Mouse (Mus musculus): ENCODE data around the gene Pus10. TPM values are rescaled to one million over a fixed set of nuclear protein-coding genes. Genes with fewer than 3 reads are reported as not detected.
"Not testable (repeated sequence)": the region's sequence is repeated elsewhere in the genome, so short reads cannot be mapped to it uniquely, and the experiment has no call there.

The Pus10 gene
- total RNA-seq, 2 experiments from 2014 or later: 15.5 to 16.9 TPM

- Histone ChIP-seq H3K4me3 (no peak overlapping the region), H3K27ac (no peak overlapping the region)
- DNase-seq: no peak
- TF ChIP-seq CTCF (IDR thresholded peaks at IDR 0.05): no peak
- intact Hi-C loops (cut with DNase I): no loop called here
Observed at GRCm38 (mm10) chr11:23741386-23741785, 75.9 kb downstream of the Pus10 start.

GRCm38 (mm10) chr11:23744352-23744751 lies 78.9 kb downstream of the Pus10 start:
- no peak overlapping the region for H3K4me3 ChIP-seq
- DNase-seq: no peak
- no peak for TF ChIP-seq CTCF (IDR thresholded peaks at IDR 0.05)
- no peak overlapping the region for H3K27ac ChIP-seq
- intact Hi-C loops (cut with DNase I): no loop called here

- no peak for TF ChIP-seq CTCF (IDR thresholded peaks at IDR 0.05)
- no peak for DNase-seq
- Histone ChIP-seq H3K27ac (no peak overlapping the region), H3K4me3 (no peak overlapping the region)
- intact Hi-C loops (cut with DNase I): no loop called here
Observed at GRCm38 (mm10) chr11:23746102-23746501, 80.6 kb downstream of the Pus10 start.

- DNase-seq: no peak
- Histone ChIP-seq H3K27ac (no peak overlapping the region), H3K4me3 (no peak overlapping the region)
- TF ChIP-seq CTCF (IDR thresholded peaks at IDR 0.05): no peak
- intact Hi-C loops (cut with DNase I): no loop called here
Observed at GRCm38 (mm10) chr11:23753136-23753710, 87.7 kb downstream of the Pus10 start.

GRCm38 (mm10) chr11:23754329-23754728 lies 88.9 kb downstream of the Pus10 start:
- no peak overlapping the region for H3K4me3 ChIP-seq
- no peak for TF ChIP-seq CTCF (IDR thresholded peaks at IDR 0.05)

GRCm38 (mm10) chr11:23758218-23758617 lies 92.7 kb downstream of the Pus10 start:
- DNase-seq: no peak
- TF ChIP-seq CTCF (IDR thresholded peaks at IDR 0.05): no peak
- Histone ChIP-seq H3K4me3 (no peak overlapping the region), H3K27ac (no peak overlapping the region)
- intact Hi-C loops (cut with DNase I): no loop called here

More at GRCm38 (mm10) chr11:23754329-23754728, 88.9 kb downstream of the Pus10 start:
- no peak for DNase-seq
- intact Hi-C loops (cut with DNase I): no loop called here
- H3K27ac ChIP-seq: no peak overlapping the region

GRCm38 (mm10) chr11:23762635-23763034 lies 97.2 kb downstream of the Pus10 start:
- no peak for TF ChIP-seq CTCF (IDR thresholded peaks at IDR 0.05)
- no peak for DNase-seq

GRCm38 (mm10) chr11:23767369-23767768 lies 101.9 kb downstream of the Pus10 start:
- DNase-seq; intact Hi-C loops (cut with DNase I); H3K4me3 ChIP-seq; H3K27ac ChIP-seq: not testable (repeated sequence)

More at GRCm38 (mm10) chr11:23762635-23763034, 97.2 kb downstream of the Pus10 start:
- intact Hi-C loops (cut with DNase I): no loop called here
- Histone ChIP-seq H3K4me3 (no peak overlapping the region), H3K27ac (no peak overlapping the region)

- TF ChIP-seq CTCF (IDR thresholded peaks at IDR 0.05): no peak
- Histone ChIP-seq H3K4me3 (no peak overlapping the region), H3K27ac (no peak overlapping the region)
- intact Hi-C loops (cut with DNase I): no loop called here
- no peak for DNase-seq
Observed at GRCm38 (mm10) chr11:23767928-23768327, 102.5 kb downstream of the Pus10 start.

- no peak for DNase-seq
- H3K27ac ChIP-seq: peak overlapping the region; percentile 100
- TF ChIP-seq CTCF (IDR thresholded peaks at IDR 0.05): no peak
- intact Hi-C loops (cut with DNase I): no loop called here
- H3K4me3 ChIP-seq: peak overlapping the region; percentile 93
Observed at GRCm38 (mm10) chr11:23769033-23769432, 103.6 kb downstream of the Pus10 start.

GRCm38 (mm10) chr11:23769686-23770509 lies 104.4 kb downstream of the Pus10 start:
- peak; percentile 32 for DNase-seq
- TF ChIP-seq CTCF (IDR thresholded peaks at IDR 0.05): no peak
- Histone ChIP-seq H3K27ac (peak overlapping the region; percentile 100), H3K4me3 (peak overlapping the region; percentile 93)
- intact Hi-C loops (cut with DNase I): loop anchor here (2.0 kb wide), 2 partner anchors 105 to 125 kb away; partner anchors contain the start of genes Papolg, Pex13 and Pus10

- Histone ChIP-seq H3K27ac (peak overlapping the region; percentile 100), H3K4me3 (peak overlapping the region; percentile 93)
- intact Hi-C loops (cut with DNase I): loop anchor here (2.0 kb wide), 2 partner anchors 106 to 124 kb away; partner anchors contain the start of genes Papolg, Pex13 and Pus10
- no peak for TF ChIP-seq CTCF (IDR thresholded peaks at IDR 0.05)
- no peak for DNase-seq
Observed at GRCm38 (mm10) chr11:23770510-23770759, 105.0 kb downstream of the Pus10 start.

GRCm38 (mm10) chr11:23770760-23771506 lies 105.5 kb downstream of the Pus10 start, which contains the start of gene Rel:
Rel (minus strand) TSS chr11:23770970.
- intact Hi-C loops (cut with DNase I): loop anchor here (2.0 kb wide), 2 partner anchors 106 to 124 kb away; partner anchors contain the start of genes Papolg, Pex13 and Pus10
- H3K4me3 ChIP-seq: peak within 1 kb of the TSS; percentile 93
- H3K27ac ChIP-seq: peak within 1 kb of the TSS; percentile 100
- TF ChIP-seq CTCF (IDR thresholded peaks at IDR 0.05): no peak
- DNase-seq: peak; percentile 97
